Mouse (Mus musculus) lung, embryonic 14.5 days (tissue): ENCODE results near the gene Atrnl1. TPM values are rescaled to one million over a fixed set of nuclear protein-coding genes. Genes with fewer than 3 reads are reported as not detected.

Source experiments
- ATAC-seq: fragments of 200-750 bp; cut with Nextera tagmentation; 2 replicates; pipeline ENCODE4 v1.8.0; 2017; ENCODE audit warnings: mild to moderate bottlenecking, moderate TSS enrichment, moderate library complexity; ENCODE audit not compliant: insufficient read depth
- DNase-seq: peaks from one replicate; pipeline ENCODE4 v3.0.0-alpha.2; 2015
- H3K27ac ChIP-seq: fragments of 300-500 bp; sonication (generic); 2 replicates; pipeline ENCODE4 v1.5.1; 2014; ENCODE audit warnings: low read depth, mild to moderate bottlenecking, moderate library complexity
- H3K27me3 ChIP-seq: fragments of 300-500 bp; sonication (generic); 2 replicates; pipeline ENCODE4 v1.6.1; 2014; ENCODE audit warnings: low read length, control low read depth; ENCODE audit not compliant: insufficient read depth
- H3K36me3 ChIP-seq: fragments of 300-500 bp; sonication (generic); 2 replicates; pipeline ENCODE4 v1.6.1; 2014; ENCODE audit warnings: control low read depth; ENCODE audit not compliant: insufficient read depth
- H3K4me1 ChIP-seq: fragments of 300-500 bp; sonication (generic); 2 replicates; pipeline ENCODE4 v1.6.1; 2014; ENCODE audit warnings: antibody characterized with exemption, control low read depth; ENCODE audit not compliant: insufficient read depth
- H3K4me2 ChIP-seq: fragments of 300-500 bp; sonication (generic); 2 replicates; pipeline ENCODE4 v1.6.1; 2014; ENCODE audit warnings: mild to moderate bottlenecking
- H3K4me3 ChIP-seq: fragments of 300-500 bp; sonication (generic); 2 replicates; pipeline ENCODE4 v1.5.1; 2014; ENCODE audit warnings: low read depth, low read length
- H3K9ac ChIP-seq: fragments of 300-500 bp; sonication (generic); 2 replicates; pipeline ENCODE4 v1.6.1; 2014
- H3K9me3 ChIP-seq: fragments of 300-500 bp; sonication (generic); 2 replicates; pipeline ENCODE4 v1.6.1; 2016; ENCODE audit warnings: low read depth, low read length, control low read depth
- CTCF ChIP-seq: IDR thresholded peaks from 2 replicates; pipeline ENCODE4 v1.5.1; 2016; ENCODE audit warnings: antibody characterized with exemption, low read depth
- WGBS: fragments of 180-500 bp; shearing (Covaris S2); extraction: QIAGEN DNeasy Blood & Tissue Kit; methylation state at CpG from one replicate; pipeline ENCODE4 v1.1.7; 2014; 5-methylcytosine and 5-hydroxymethylcytosine counted together
- polyA plus RNA-seq: library from polyadenylated mRNA; unstranded; fragments of >200 nt; fragmentation: Nextera tagmentation; extraction: Ambion mirVana; gene quantifications from 2 replicates; pipeline ENCODE4 v1.2.1, GENCODE M21; 2014

Gene Atrnl1
- polyA plus RNA-seq, 1 experiment from 2014 or later = 7.1 TPM

DNA sequence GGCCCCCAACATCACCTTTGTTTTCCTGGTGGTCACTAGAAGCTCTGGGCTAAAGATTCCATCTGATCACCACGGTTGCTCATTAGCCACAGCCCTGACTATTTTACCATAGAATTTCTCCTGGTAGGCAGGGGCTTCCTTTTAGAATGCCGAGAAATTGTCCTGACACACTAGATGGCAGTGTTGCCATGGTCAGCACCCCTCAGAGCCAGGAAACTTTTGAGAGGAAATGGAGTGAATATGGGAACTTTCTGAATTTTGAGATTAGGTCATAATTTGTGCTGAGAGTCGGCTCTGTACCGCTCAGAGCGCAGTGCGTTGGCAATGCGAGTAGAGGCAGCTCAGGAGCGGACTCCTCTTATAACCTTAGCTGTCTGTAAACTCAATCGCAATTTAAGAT, 134.7 kb downstream of the Atrnl1 start:
- no peaks in the 10 kb centered on the region for H3K27me3 ChIP-seq
- H3K36me3 ChIP-seq = 0 out of 2 replicates have a peak, but pooled peaks cover 10% of the 10 kb centered on the region
- H3K4me1 ChIP-seq = no peaks in the 10 kb centered on the region
- H3K9me3 ChIP-seq = no peaks in the 10 kb centered on the region
- no peak overlapping the region for H3K4me2 ChIP-seq
- H3K4me3 ChIP-seq = no peak overlapping the region
- ATAC-seq (peak; percentile 17; the same call in 1 of the 2 replicates), DNase-seq (peak; percentile 83)
- no peak overlapping the region for H3K9ac ChIP-seq
- peak; percentile 80 for TF ChIP-seq CTCF
- WGBS = 47% methylated on average over 9 of the region's 9 CpGs
- no peak overlapping the region for H3K27ac ChIP-seq

DNA sequence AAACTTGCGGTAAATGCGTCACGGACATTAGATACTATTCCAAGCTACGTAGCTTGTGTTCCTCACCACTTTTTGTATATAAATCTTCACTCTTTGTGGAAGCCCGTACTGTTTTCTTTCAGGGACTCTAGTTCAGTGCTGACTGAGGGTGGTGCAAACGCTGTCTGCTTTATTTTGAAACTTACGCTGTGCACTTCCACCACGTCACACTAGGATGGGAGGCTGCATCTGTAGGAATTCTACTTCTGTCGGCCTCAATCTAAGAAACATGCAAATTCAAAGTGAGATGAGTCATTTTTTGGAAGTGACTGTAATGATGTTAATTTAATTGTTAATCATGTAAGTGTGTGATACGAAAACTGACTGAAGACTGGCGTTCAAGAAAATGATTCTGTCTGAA, 135.7 kb downstream of the Atrnl1 start:
- DNase-seq (no peak), ATAC-seq (no peak)
- 91% methylated on average over 11 of the region's 11 CpGs for WGBS
- Histone ChIP-seq H3K4me3 (no peak overlapping the region), H3K36me3 (0 out of 2 replicates have a peak, but pooled peaks cover 15% of the 10 kb centered on the region), H3K9me3 (no peaks in the 10 kb centered on the region), H3K27ac (no peak overlapping the region), H3K4me2 (no peak overlapping the region), H3K9ac (no peak overlapping the region), H3K27me3 (no peaks in the 10 kb centered on the region), H3K4me1 (no peaks in the 10 kb centered on the region)
- TF ChIP-seq CTCF = no peak

GRCm38 (mm10) chr19:57752189-57752588, 141.4 kb downstream of the Atrnl1 start:
- no peak overlapping the region for H3K4me3 ChIP-seq
- no peaks in the 10 kb centered on the region for H3K9me3 ChIP-seq
- ATAC-seq = no peak

GRCm38 (mm10) chr19:57762526-57762925, 151.7 kb downstream of the Atrnl1 start:
- H3K4me2 ChIP-seq = no peak overlapping the region
- no peaks in the 10 kb centered on the region for H3K9me3 ChIP-seq
- no peak overlapping the region for H3K4me3 ChIP-seq
- peak; percentile 44; the same call in 1 of the 2 replicates for ATAC-seq
- no peak for TF ChIP-seq CTCF
- H3K9ac ChIP-seq = no peak overlapping the region
- DNase-seq = peak; percentile 57
- 84% methylated on average over 2 of the region's 2 CpGs for WGBS
- no peaks in the 10 kb centered on the region for H3K27me3 ChIP-seq
- no peaks in the 10 kb centered on the region for H3K4me1 ChIP-seq
- no peaks in the 10 kb centered on the region for H3K36me3 ChIP-seq
- no peak overlapping the region for H3K27ac ChIP-seq

More at GRCm38 (mm10) chr19:57752189-57752588, 141.4 kb downstream of the Atrnl1 start:
- H3K27me3 ChIP-seq = no peaks in the 10 kb centered on the region
- no peak for DNase-seq
- WGBS = 90% methylated on average over 14 of the region's 14 CpGs
- H3K4me1 ChIP-seq = no peaks in the 10 kb centered on the region
- no peak overlapping the region for H3K4me2 ChIP-seq
- H3K9ac ChIP-seq = no peak overlapping the region
- peaks cover 20% of the 10 kb centered on the region; the same call in 1 of the 2 replicates for H3K36me3 ChIP-seq
- TF ChIP-seq CTCF = no peak
- H3K27ac ChIP-seq = no peak overlapping the region

GRCm38 (mm10) chr19:57764576-57765371, 153.9 kb downstream of the Atrnl1 start:
- Histone ChIP-seq H3K9ac (no peak overlapping the region), H3K4me3 (no peak overlapping the region), H3K27ac (no peak overlapping the region), H3K27me3 (no peaks in the 10 kb centered on the region), H3K9me3 (no peaks in the 10 kb centered on the region), H3K4me1 (no peaks in the 10 kb centered on the region), H3K36me3 (no peaks in the 10 kb centered on the region), H3K4me2 (no peak overlapping the region)
- DNase-seq (no peak), ATAC-seq (no peak)
- WGBS = 85% methylated on average over 16 of the region's 16 CpGs
- TF ChIP-seq CTCF = no peak

GRCm38 (mm10) chr19:57767051-57767450, 156.2 kb downstream of the Atrnl1 start:
- H3K4me2 ChIP-seq = no peak overlapping the region
- no peak overlapping the region for H3K27ac ChIP-seq
- 42% methylated on average over 2 of the region's 2 CpGs for WGBS
- H3K9me3 ChIP-seq = no peaks in the 10 kb centered on the region
- no peak overlapping the region for H3K4me3 ChIP-seq
- no peaks in the 10 kb centered on the region for H3K27me3 ChIP-seq
- H3K9ac ChIP-seq = no peak overlapping the region
- ATAC-seq = no peak
- H3K36me3 ChIP-seq = no peaks in the 10 kb centered on the region
- no peak for DNase-seq
- no peaks in the 10 kb centered on the region for H3K4me1 ChIP-seq
- no peak for TF ChIP-seq CTCF

GRCm38 (mm10) chr19:57768661-57769060, 157.8 kb downstream of the Atrnl1 start:
- no peak overlapping the region for H3K4me2 ChIP-seq
- no peak overlapping the region for H3K4me3 ChIP-seq
- no peaks in the 10 kb centered on the region for H3K4me1 ChIP-seq
- ATAC-seq (no peak), DNase-seq (no peak)
- 83% methylated on average over 11 of the region's 11 CpGs for WGBS
- H3K9me3 ChIP-seq = no peaks in the 10 kb centered on the region
- no peaks in the 10 kb centered on the region for H3K36me3 ChIP-seq
- no peaks in the 10 kb centered on the region for H3K27me3 ChIP-seq
- H3K9ac ChIP-seq = no peak overlapping the region
- no peak for TF ChIP-seq CTCF
- no peak overlapping the region for H3K27ac ChIP-seq
